Mouse (Mus musculus) embryonic facial prominence, embryonic 15.5 days (tissue): ENCODE data around the gene Hacd3. TPM values are rescaled to one million over a fixed set of nuclear protein-coding genes. Genes with fewer than 3 reads are reported as not detected.

Experiments used
- ATAC-seq: fragments of 200-750 bp; cut with Nextera tagmentation; 2 replicates; pipeline ENCODE4 v1.8.0; 2017; ENCODE audit warnings: low read depth, moderate TSS enrichment; ENCODE audit not compliant: insufficient number of reproducible peaks, low FRiP score, low TSS enrichment
- H3K27ac ChIP-seq: fragments of 300-500 bp; sonication (generic); replicated peaks from 2 replicates; pipeline ENCODE4 v1.5.1; 2015; ENCODE audit warnings: mild to moderate bottlenecking, inconsistent platforms
- H3K27me3 ChIP-seq: fragments of 300-500 bp; sonication (generic); 2 replicates; pipeline ENCODE4 v1.6.1; 2015; ENCODE audit warnings: inconsistent platforms
- H3K36me3 ChIP-seq: fragments of 300-500 bp; sonication (generic); 2 replicates; pipeline ENCODE4 v1.6.1; 2015; ENCODE audit warnings: mild to moderate bottlenecking, inconsistent platforms
- H3K4me1 ChIP-seq: fragments of 300-500 bp; sonication (generic); 2 replicates; pipeline ENCODE4 v1.6.1; 2015; ENCODE audit warnings: inconsistent platforms
- H3K4me2 ChIP-seq: fragments of 300-500 bp; sonication (generic); replicated peaks from 2 replicates; pipeline ENCODE4 v1.6.1; 2015; ENCODE audit warnings: mild to moderate bottlenecking, inconsistent platforms
- H3K4me3 ChIP-seq: fragments of 300-500 bp; sonication (generic); replicated peaks from 2 replicates; pipeline ENCODE4 v1.5.1; 2015; ENCODE audit warnings: mild to moderate bottlenecking, inconsistent platforms
- H3K9ac ChIP-seq: fragments of 300-500 bp; sonication (generic); 2 replicates; pipeline ENCODE4 v1.6.1; 2015; ENCODE audit warnings: inconsistent platforms
- H3K9me3 ChIP-seq: fragments of 300-500 bp; sonication (generic); replicated peaks from 2 replicates; pipeline ENCODE4 v1.6.1; 2016; ENCODE audit warnings: inconsistent platforms
- WGBS: fragments of 180-500 bp; shearing (Covaris S2); methylation state at CpG from one replicate; pipeline ENCODE4 v1.1.7; 2015; 5-methylcytosine and 5-hydroxymethylcytosine counted together
- polyA plus RNA-seq: library from polyadenylated mRNA; unstranded; fragments of >200 nt; fragmentation: Nextera tagmentation; extraction: Ambion mirVana; gene quantifications from 2 replicates; pipeline ENCODE4 v1.2.1, GENCODE M21; 2015

Gene Hacd3
- polyA plus RNA-seq, 1 experiment from 2014 or later, result 78.5 TPM

GRCm38 (mm10) chr9:64985037-64985794 lies 36.3 kb downstream of the Hacd3 start:
- 59% methylated on average over 8 of the region's 8 CpGs for WGBS

GRCm38 (mm10) chr9:64981904-64982303 lies 39.6 kb downstream of the Hacd3 start:
- H3K36me3 ChIP-seq, result peaks cover 96% of the 10 kb centered on the region

More at GRCm38 (mm10) chr9:64985037-64985794, 36.3 kb downstream of the Hacd3 start:
- no peak overlapping the region for H3K27ac ChIP-seq
- no peaks in the 10 kb centered on the region for H3K4me1 ChIP-seq
- no peak overlapping the region for H3K9ac ChIP-seq
- no peak overlapping the region for H3K4me2 ChIP-seq
- H3K9me3 ChIP-seq, result no peaks in the 10 kb centered on the region
- no peak overlapping the region for H3K4me3 ChIP-seq
- no peaks in the 10 kb centered on the region for H3K27me3 ChIP-seq
- H3K36me3 ChIP-seq, result peaks cover 87% of the 10 kb centered on the region
- no peak for ATAC-seq

GRCm38 (mm10) chr9:64980548-64980947 lies 40.9 kb downstream of the Hacd3 start:
- Histone ChIP-seq H3K36me3 (peaks cover 96% of the 10 kb centered on the region), H3K27me3 (no peaks in the 10 kb centered on the region), H3K4me3 (no peak overlapping the region), H3K27ac (no peak overlapping the region), H3K9ac (no peak overlapping the region), H3K9me3 (no peaks in the 10 kb centered on the region), H3K4me1 (no peaks in the 10 kb centered on the region), H3K4me2 (no peak overlapping the region)
- ATAC-seq, result no peak
- WGBS, result 69% methylated on average over 3 of the region's 3 CpGs

More at GRCm38 (mm10) chr9:64981904-64982303, 39.6 kb downstream of the Hacd3 start:
- no peak for ATAC-seq
- H3K4me1 ChIP-seq, result no peaks in the 10 kb centered on the region
- no peaks in the 10 kb centered on the region for H3K9me3 ChIP-seq
- H3K4me3 ChIP-seq, result no peak overlapping the region
- H3K27ac ChIP-seq, result no peak overlapping the region
- H3K9ac ChIP-seq, result no peak overlapping the region
- no peak overlapping the region for H3K4me2 ChIP-seq
- no peaks in the 10 kb centered on the region for H3K27me3 ChIP-seq
- 81% methylated on average over 1 of the region's 1 CpGs for WGBS

- WGBS, result under 1% methylated on average over 17 of the region's 17 CpGs
- ATAC-seq, result peak; percentile 72
- H3K27ac ChIP-seq, result peak overlapping the region; percentile 90
- peak overlapping the region; percentile 78 for H3K4me3 ChIP-seq
- peak overlapping the region; percentile 94 for H3K9ac ChIP-seq
- H3K36me3 ChIP-seq, result peaks cover 19% of the 10 kb centered on the region
- no peaks in the 10 kb centered on the region for H3K9me3 ChIP-seq
- H3K4me1 ChIP-seq, result peaks cover 17% of the 10 kb centered on the region
- H3K4me2 ChIP-seq, result peak overlapping the region; percentile 57
- no peaks in the 10 kb centered on the region for H3K27me3 ChIP-seq
These were observed 60.5 kb downstream of the Hacd3 start for GRCm38 (mm10) chr9:64960978-64961320.

GRCm38 (mm10) chr9:64960117-64960977 lies 61.1 kb downstream of the Hacd3 start, which contains the start of gene Ints14:
Ints14 (plus strand) TSS chr9:64960905.
- peak; percentile 97 for ATAC-seq
- Histone ChIP-seq H3K27me3 (no peaks in the 10 kb centered on the region), H3K4me1 (peaks cover 17% of the 10 kb centered on the region), H3K27ac (peak within 1 kb of the TSS; percentile 90), H3K4me2 (peak within 1 kb of the TSS; percentile 57), H3K36me3 (peaks cover 13% of the 10 kb centered on the region), H3K9me3 (no peaks in the 10 kb centered on the region), H3K4me3 (peak within 1 kb of the TSS; percentile 78), H3K9ac (peak within 1 kb of the TSS; percentile 94)
- WGBS, result 4% methylated on average over 29 of the region's 29 CpGs

- no peaks in the 10 kb centered on the region for H3K9me3 ChIP-seq
- H3K27me3 ChIP-seq, result 0 out of 2 replicates have a peak, but pooled peaks cover 5% of the 10 kb centered on the region
- H3K4me1 ChIP-seq, result peaks cover 13% of the 10 kb centered on the region
- H3K9ac ChIP-seq, result no peak overlapping the region
- H3K4me2 ChIP-seq, result no peak overlapping the region
- H3K36me3 ChIP-seq, result no peaks in the 10 kb centered on the region
- no peak overlapping the region for H3K4me3 ChIP-seq
- WGBS, result 85% methylated on average over 3 of the region's 3 CpGs
- no peak overlapping the region for H3K27ac ChIP-seq
- no peak for ATAC-seq
These were observed 64.2 kb downstream of the Hacd3 start for GRCm38 (mm10) chr9:64957276-64957675.

- no peak overlapping the region for H3K4me3 ChIP-seq
- peak overlapping the region; percentile 3; the same call in 1 of the 2 replicates for H3K4me2 ChIP-seq
- H3K4me1 ChIP-seq, result peaks cover 6% of the 10 kb centered on the region; the same call in 1 of the 2 replicates
- H3K27ac ChIP-seq, result no peak overlapping the region
- 0 out of 2 replicates have a peak, but pooled peaks cover 5% of the 10 kb centered on the region for H3K27me3 ChIP-seq
- H3K9me3 ChIP-seq, result no peaks in the 10 kb centered on the region
- 16% methylated on average over 12 of the region's 12 CpGs for WGBS
- ATAC-seq, result no peak
- H3K9ac ChIP-seq, result no peak overlapping the region
- no peaks in the 10 kb centered on the region for H3K36me3 ChIP-seq
These were observed 65.2 kb downstream of the Hacd3 start for GRCm38 (mm10) chr9:64956337-64956736.

- H3K36me3 ChIP-seq, result no peaks in the 10 kb centered on the region
- H3K27me3 ChIP-seq, result peaks cover 5% of the 10 kb centered on the region; the same call in 1 of the 2 replicates
- ATAC-seq, result no peak
- no peaks in the 10 kb centered on the region for H3K9me3 ChIP-seq
- no peak overlapping the region for H3K4me3 ChIP-seq
- no peak overlapping the region for H3K27ac ChIP-seq
- H3K4me2 ChIP-seq, result no peak overlapping the region
- no peak overlapping the region for H3K9ac ChIP-seq
- H3K4me1 ChIP-seq, result no peaks in the 10 kb centered on the region
- WGBS, result 61% methylated on average over 7 of the region's 7 CpGs
These were observed 68.3 kb downstream of the Hacd3 start for GRCm38 (mm10) chr9:64953190-64953589.

- no peak for ATAC-seq
- H3K9ac ChIP-seq, result no peak overlapping the region
- 16% methylated on average over 5 of the region's 5 CpGs for WGBS
- no peak overlapping the region for H3K4me3 ChIP-seq
- no peaks in the 10 kb centered on the region for H3K9me3 ChIP-seq
- H3K4me2 ChIP-seq, result no peak overlapping the region
- H3K4me1 ChIP-seq, result no peaks in the 10 kb centered on the region
- H3K27ac ChIP-seq, result no peak overlapping the region
- no peaks in the 10 kb centered on the region for H3K36me3 ChIP-seq
- peaks cover 5% of the 10 kb centered on the region; the same call in 1 of the 2 replicates for H3K27me3 ChIP-seq
These were observed 69.4 kb downstream of the Hacd3 start for GRCm38 (mm10) chr9:64952055-64952454.

GRCm38 (mm10) chr9:64951161-64951657 lies 70.3 kb downstream of the Hacd3 start, which contains the start of gene Slc24a1:
Slc24a1 (minus strand) TSS chr9:64951607.
- ATAC-seq, result no peak
- Histone ChIP-seq H3K4me3 (no peak within 1 kb of the TSS), H3K9me3 (no peaks in the 10 kb centered on the region), H3K27me3 (peaks cover 5% of the 10 kb centered on the region; the same call in 1 of the 2 replicates), H3K27ac (no peak within 1 kb of the TSS), H3K9ac (no peak within 1 kb of the TSS), H3K4me2 (no peak within 1 kb of the TSS), H3K4me1 (no peaks in the 10 kb centered on the region), H3K36me3 (no peaks in the 10 kb centered on the region)
- WGBS, result 31% methylated on average over 11 of the region's 11 CpGs
